Mouse (Mus musculus): ENCODE results near the gene Myo10. TPM values are rescaled to one million over a fixed set of nuclear protein-coding genes. Genes with fewer than 3 reads are reported as not detected.

Gene Myo10
- polyA plus RNA-seq, 1 experiment from 2014 or later: 42.5 TPM

DNA sequence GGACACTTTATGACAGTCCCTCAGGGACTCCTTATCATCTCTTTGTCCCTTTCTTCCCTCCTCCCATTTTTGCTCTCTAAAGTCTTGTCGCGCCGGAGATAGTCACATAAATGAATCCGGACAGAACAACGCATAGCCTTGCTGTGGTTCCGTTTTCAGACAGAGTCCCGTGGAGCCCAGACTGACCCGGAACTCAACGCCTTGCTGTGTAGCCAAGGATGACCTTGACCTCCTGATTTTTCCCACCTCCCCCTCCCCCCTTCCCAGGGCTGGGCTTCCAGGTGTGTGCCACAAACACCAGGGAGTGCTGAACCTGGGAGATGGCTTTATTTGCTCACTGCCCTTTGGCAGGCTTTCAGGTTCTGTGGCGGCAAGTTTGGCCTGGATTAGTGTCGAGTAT is 10.6 kb downstream of the Myo10 start:
- H3K9ac ChIP-seq (replicated peaks): no peak overlapping the region
- 0 out of 2 replicates have a peak overlapping the region, but pooled peaks have one; percentile 2 for H3K27ac ChIP-seq
- no peaks in the 10 kb centered on the region for H3K27me3 ChIP-seq
- no peaks in the 10 kb centered on the region for H3K9me3 ChIP-seq
- H3K4me3 ChIP-seq (replicated peaks): no peak overlapping the region
- H3K4me2 ChIP-seq: no peak overlapping the region
- no peak for ATAC-seq (ENCODE audit: insufficient number of reproducible peaks, insufficient read depth, low FRiP score, low TSS enrichment, low read depth)
- H3K36me3 ChIP-seq: peaks cover 9% of the 10 kb centered on the region; the same call in 1 of the 2 replicates
- WGBS: 87% methylated on average over 11 of the region's 11 CpGs
- H3K4me1 ChIP-seq (replicated peaks): peaks cover 62% of the 10 kb centered on the region

GRCm38 (mm10) chr15:25633674-25634340 is 11.5 kb downstream of the Myo10 start:
- Histone ChIP-seq H3K4me2 (no peak overlapping the region), H3K4me3 (replicated peaks) (no peak overlapping the region), H3K4me1 (replicated peaks) (peaks cover 62% of the 10 kb centered on the region), H3K27ac (0 out of 2 replicates have a peak overlapping the region, but pooled peaks have one; percentile 0), H3K36me3 (peaks cover under 1% of the 10 kb centered on the region; the same call in 1 of the 2 replicates), H3K9ac (replicated peaks) (no peak overlapping the region), H3K27me3 (no peaks in the 10 kb centered on the region), H3K9me3 (no peaks in the 10 kb centered on the region)
- WGBS: 94% methylated on average over 13 of the region's 13 CpGs
- ATAC-seq (ENCODE audit: insufficient number of reproducible peaks, insufficient read depth, low FRiP score, low TSS enrichment, low read depth): no peak

GRCm38 (mm10) chr15:25637727-25638126 is 15.4 kb downstream of the Myo10 start:
- no peak overlapping the region for H3K9ac ChIP-seq (replicated peaks)
- peaks cover 74% of the 10 kb centered on the region for H3K4me1 ChIP-seq (replicated peaks)
- H3K9me3 ChIP-seq: no peaks in the 10 kb centered on the region
- ATAC-seq (ENCODE audit: insufficient number of reproducible peaks, insufficient read depth, low FRiP score, low TSS enrichment, low read depth): no peak
- no peak overlapping the region for H3K4me2 ChIP-seq
- WGBS: 60% methylated on average over 9 of the region's 9 CpGs
- H3K27me3 ChIP-seq: no peaks in the 10 kb centered on the region
- no peaks in the 10 kb centered on the region; the same call in 1 of the 2 replicates for H3K36me3 ChIP-seq
- H3K4me3 ChIP-seq (replicated peaks): no peak overlapping the region
- peak overlapping the region; percentile 25; the same call in 1 of the 2 replicates for H3K27ac ChIP-seq

DNA sequence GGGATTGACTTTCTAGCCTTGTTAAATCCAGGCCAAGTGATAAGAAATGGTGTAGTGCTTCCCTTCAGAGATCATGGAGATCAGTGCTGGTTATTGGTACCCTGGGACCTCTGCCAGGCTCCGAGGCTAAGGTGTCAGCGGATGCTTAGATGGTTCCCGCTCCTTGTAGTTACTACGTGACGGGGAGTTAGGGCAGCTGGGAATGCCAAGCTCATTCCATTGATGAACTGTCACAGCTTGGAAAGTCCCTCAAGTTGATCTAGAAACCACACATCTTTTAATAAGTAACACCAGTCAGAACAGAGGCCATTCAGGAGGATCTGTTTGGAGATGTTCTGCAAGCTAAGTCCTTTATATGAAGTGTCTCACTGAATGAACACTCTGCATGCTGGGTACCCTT is 16.9 kb downstream of the Myo10 start:
- Histone ChIP-seq H3K4me2 (no peak overlapping the region), H3K36me3 (no peaks in the 10 kb centered on the region; the same call in 1 of the 2 replicates), H3K9ac (replicated peaks) (no peak overlapping the region), H3K9me3 (no peaks in the 10 kb centered on the region), H3K27ac (no peak overlapping the region), H3K4me1 (replicated peaks) (peaks cover 78% of the 10 kb centered on the region), H3K27me3 (no peaks in the 10 kb centered on the region), H3K4me3 (replicated peaks) (no peak overlapping the region)
- ATAC-seq (ENCODE audit: insufficient number of reproducible peaks, insufficient read depth, low FRiP score, low TSS enrichment, low read depth): no peak
- 85% methylated on average over 5 of the region's 5 CpGs for WGBS

GRCm38 (mm10) chr15:25640840-25641752 is 18.8 kb downstream of the Myo10 start:
- 71% methylated on average over 12 of the region's 12 CpGs for WGBS
- no peak overlapping the region for H3K9ac ChIP-seq (replicated peaks)
- H3K36me3 ChIP-seq: no peaks in the 10 kb centered on the region
- H3K9me3 ChIP-seq: no peaks in the 10 kb centered on the region
- no peak overlapping the region for H3K4me3 ChIP-seq (replicated peaks)
- peak overlapping the region; percentile 81 for H3K27ac ChIP-seq
- ATAC-seq (ENCODE audit: insufficient number of reproducible peaks, insufficient read depth, low FRiP score, low TSS enrichment, low read depth): no peak
- peak overlapping the region; percentile 13 for H3K4me2 ChIP-seq
- H3K4me1 ChIP-seq (replicated peaks): peaks cover 79% of the 10 kb centered on the region
- H3K27me3 ChIP-seq: no peaks in the 10 kb centered on the region

DNA sequence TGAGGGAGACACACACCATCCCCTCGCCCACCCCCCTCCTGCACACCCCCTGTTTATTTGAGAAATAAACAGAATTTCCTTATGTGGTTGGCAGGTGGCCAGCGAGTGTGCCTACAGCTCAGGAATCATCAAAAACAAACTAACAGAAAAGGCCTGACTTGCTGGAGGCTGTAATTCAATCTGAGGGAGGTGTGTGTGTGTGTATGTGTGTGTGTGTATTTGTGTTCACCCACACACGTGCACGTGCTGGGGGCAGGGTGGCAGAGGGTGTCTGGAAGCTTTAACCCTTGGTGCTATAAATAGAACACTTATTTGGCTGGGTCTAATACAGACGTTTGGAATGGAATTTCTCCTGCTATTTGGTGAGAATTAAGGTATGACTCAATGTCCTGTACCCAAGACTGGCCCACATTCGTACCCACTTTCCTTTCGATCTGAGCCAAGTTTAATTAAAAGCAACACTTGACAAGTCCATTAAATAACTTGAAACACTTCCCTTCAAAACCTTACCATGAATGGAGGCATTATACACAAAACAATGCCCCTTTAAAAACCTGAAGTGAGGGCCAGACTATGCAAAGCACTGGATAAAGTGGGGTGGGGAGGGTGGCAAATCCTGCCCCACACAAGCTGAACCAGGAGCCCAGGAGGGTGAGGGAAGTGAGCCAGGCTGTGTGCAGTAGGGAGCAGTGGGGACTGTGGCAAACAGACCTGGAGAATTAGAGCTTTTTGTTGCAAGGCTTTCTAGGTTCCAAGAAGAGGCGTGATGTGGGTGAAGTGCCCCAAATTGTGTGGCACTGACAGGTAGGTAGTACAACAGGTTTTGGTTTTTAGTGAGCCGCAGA is 20.1 kb downstream of the Myo10 start:
- H3K4me2 ChIP-seq: peak overlapping the region; percentile 13
- H3K4me3 ChIP-seq (replicated peaks): no peak overlapping the region
- H3K36me3 ChIP-seq: no peaks in the 10 kb centered on the region
- H3K27ac ChIP-seq: peak overlapping the region; percentile 81
- H3K27me3 ChIP-seq: no peaks in the 10 kb centered on the region
- 31% methylated on average over 9 of the region's 9 CpGs for WGBS
- no peak overlapping the region for H3K9ac ChIP-seq (replicated peaks)
- ATAC-seq (ENCODE audit: insufficient number of reproducible peaks, insufficient read depth, low FRiP score, low TSS enrichment, low read depth): peak; percentile 95
- 0 out of 2 replicates have a peak, but pooled peaks cover 2% of the 10 kb centered on the region for H3K9me3 ChIP-seq
- peaks cover 69% of the 10 kb centered on the region for H3K4me1 ChIP-seq (replicated peaks)

DNA sequence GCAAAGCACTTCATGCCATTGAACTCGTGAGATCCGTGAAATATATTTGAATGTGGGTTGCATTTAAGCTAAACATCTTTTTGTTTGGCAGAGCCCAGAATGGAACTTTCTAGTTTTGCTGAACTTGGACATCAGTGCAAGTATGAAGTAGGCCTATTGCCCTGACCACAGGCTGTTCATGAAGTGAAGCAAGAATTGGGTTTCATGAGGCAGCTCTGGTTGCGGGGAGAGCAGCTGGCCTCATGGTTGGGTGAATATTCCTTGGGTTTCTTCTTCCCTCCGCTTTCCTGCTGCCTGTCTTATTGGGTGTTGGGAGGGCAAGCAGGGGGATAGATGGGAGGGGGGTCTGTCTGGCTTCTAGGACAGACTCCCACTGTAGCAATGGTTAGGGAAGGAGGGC is 23.5 kb downstream of the Myo10 start:
- H3K27me3 ChIP-seq: no peaks in the 10 kb centered on the region
- ATAC-seq (ENCODE audit: insufficient number of reproducible peaks, insufficient read depth, low FRiP score, low TSS enrichment, low read depth): no peak
- H3K4me3 ChIP-seq (replicated peaks): no peak overlapping the region
- H3K36me3 ChIP-seq: no peaks in the 10 kb centered on the region
- H3K4me2 ChIP-seq: no peak overlapping the region
- no peak overlapping the region for H3K9ac ChIP-seq (replicated peaks)
- 0 out of 2 replicates have a peak, but pooled peaks cover 6% of the 10 kb centered on the region for H3K9me3 ChIP-seq
- WGBS: 79% methylated on average over 4 of the region's 4 CpGs
- peaks cover 66% of the 10 kb centered on the region for H3K4me1 ChIP-seq (replicated peaks)
- no peak overlapping the region; the same call in 1 of the 2 replicates for H3K27ac ChIP-seq

DNA sequence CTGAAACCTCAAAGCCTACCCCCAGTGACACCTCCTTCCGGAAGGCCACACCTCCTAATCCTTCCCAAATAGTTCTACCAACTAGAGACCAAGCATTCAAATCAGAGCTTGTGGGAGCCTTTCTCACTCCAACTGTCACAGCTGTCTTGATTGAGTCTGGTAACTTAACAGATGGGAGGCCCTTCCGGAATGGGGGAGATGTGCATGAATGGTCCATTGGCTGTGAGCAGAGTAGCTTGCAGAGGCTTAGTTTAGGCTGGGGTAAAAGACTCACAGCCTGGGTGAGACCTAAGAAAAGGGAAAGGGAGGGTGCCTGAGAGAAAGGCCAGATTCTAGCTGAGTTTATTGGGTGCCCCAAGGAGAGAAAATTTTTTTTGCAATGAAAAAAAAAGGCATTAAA is 26.0 kb downstream of the Myo10 start:
- no peaks in the 10 kb centered on the region for H3K27me3 ChIP-seq
- H3K27ac ChIP-seq: no peak overlapping the region
- H3K4me3 ChIP-seq (replicated peaks): no peak overlapping the region
- 0 out of 2 replicates have a peak, but pooled peaks cover 6% of the 10 kb centered on the region for H3K9me3 ChIP-seq
- H3K36me3 ChIP-seq: no peaks in the 10 kb centered on the region
- peaks cover 66% of the 10 kb centered on the region for H3K4me1 ChIP-seq (replicated peaks)
- 92% methylated on average over 2 of the region's 2 CpGs for WGBS
- H3K9ac ChIP-seq (replicated peaks): no peak overlapping the region
- no peak for ATAC-seq (ENCODE audit: insufficient number of reproducible peaks, insufficient read depth, low FRiP score, low TSS enrichment, low read depth)
- no peak overlapping the region for H3K4me2 ChIP-seq

- no peak for ATAC-seq (ENCODE audit: insufficient number of reproducible peaks, insufficient read depth, low FRiP score, low TSS enrichment, low read depth)
- peaks cover 71% of the 10 kb centered on the region for H3K4me1 ChIP-seq (replicated peaks)
- no peak overlapping the region for H3K9ac ChIP-seq (replicated peaks)
- no peak overlapping the region for H3K4me2 ChIP-seq
- no peaks in the 10 kb centered on the region for H3K27me3 ChIP-seq
- H3K9me3 ChIP-seq: 0 out of 2 replicates have a peak, but pooled peaks cover 6% of the 10 kb centered on the region
- H3K36me3 ChIP-seq: no peaks in the 10 kb centered on the region
- WGBS: 39% methylated on average over 5 of the region's 5 CpGs
- H3K27ac ChIP-seq: peak overlapping the region; percentile 64; the same call in 1 of the 2 replicates
- H3K4me3 ChIP-seq (replicated peaks): no peak overlapping the region
These were observed 28.0 kb downstream of the Myo10 start for GRCm38 (mm10) chr15:25650371-25650770.

- Histone ChIP-seq H3K27ac (peak overlapping the region; percentile 79; the same call in 1 of the 2 replicates), H3K9me3 (0 out of 2 replicates have a peak, but pooled peaks cover 6% of the 10 kb centered on the region), H3K4me2 (no peak overlapping the region), H3K27me3 (no peaks in the 10 kb centered on the region), H3K4me3 (replicated peaks) (no peak overlapping the region), H3K36me3 (no peaks in the 10 kb centered on the region), H3K9ac (replicated peaks) (no peak overlapping the region), H3K4me1 (replicated peaks) (peaks cover 75% of the 10 kb centered on the region)
- 61% methylated on average over 7 of the region's 7 CpGs for WGBS
- no peak for ATAC-seq (ENCODE audit: insufficient number of reproducible peaks, insufficient read depth, low FRiP score, low TSS enrichment, low read depth)
These were observed 29.5 kb downstream of the Myo10 start for GRCm38 (mm10) chr15:25651820-25652219.
